Mouse (Mus musculus): ENCODE data around the gene Poldip2.

GRCm38 (mm10) chr11:78536690-78537084, 24.7 kb downstream of the Poldip2 start:
- no peak for TF ChIP-seq CTCF (IDR thresholded peaks at IDR 0.05; ENCODE audit: insufficient read depth, low read depth, low read length)
- TF ChIP-seq POLR2A (IDR thresholded peaks at IDR 0.05; ENCODE audit: insufficient read depth, low read depth, low read length), result no peak

All from olfactory bulb, adult 2 months (tissue).